Mouse (Mus musculus): ENCODE data around the gene Dpy19l1. TPM values are rescaled to one million over a fixed set of nuclear protein-coding genes. Genes with fewer than 3 reads are reported as not detected.

Gene Dpy19l1
- polyA plus RNA-seq, 1 experiment from 2014 or later: 15.5 TPM

DNA sequence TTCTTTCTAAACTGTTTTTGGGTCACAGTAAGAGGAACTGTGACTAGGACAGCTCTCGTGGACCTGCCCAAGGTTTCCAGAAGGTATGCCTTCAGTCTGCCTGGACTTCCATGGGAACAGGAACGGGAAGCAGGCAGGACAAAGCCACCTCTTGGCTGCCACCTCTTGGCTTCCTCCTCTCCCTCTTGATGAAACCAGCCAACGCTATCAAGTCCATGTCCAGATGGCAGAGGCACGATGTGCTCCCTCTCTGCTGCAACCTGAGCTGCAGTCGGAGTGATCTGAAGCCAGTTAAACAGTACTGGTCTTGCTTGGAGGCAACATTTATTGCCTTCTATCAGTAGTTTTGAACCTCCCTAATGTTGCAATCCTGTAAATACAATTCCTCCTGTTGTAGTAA, 84.7 kb downstream of the Dpy19l1 start:
- Histone ChIP-seq H3K27ac (no peak overlapping the region), H3K9me3 (no peaks in the 10 kb centered on the region), H3K27me3 (no peaks in the 10 kb centered on the region), H3K4me3 (no peak overlapping the region), H3K4me1 (no peaks in the 10 kb centered on the region), H3K9ac (no peak overlapping the region), H3K4me2 (no peak overlapping the region), H3K36me3 (peaks cover 15% of the 10 kb centered on the region)
- 84% methylated on average over 5 of the region's 5 CpGs for WGBS
- no peak for ATAC-seq (ENCODE audit: borderline replicate concordance, extremely low read depth, low FRiP score, low TSS enrichment)

- H3K4me2 ChIP-seq: no peak overlapping the region
- no peaks in the 10 kb centered on the region for H3K9me3 ChIP-seq
- H3K27me3 ChIP-seq: no peaks in the 10 kb centered on the region
- H3K4me3 ChIP-seq: no peak overlapping the region
- 0 out of 2 replicates have a peak, but pooled peaks cover 5% of the 10 kb centered on the region for H3K36me3 ChIP-seq
- no peaks in the 10 kb centered on the region for H3K4me1 ChIP-seq
- 92% methylated on average over 8 of the region's 8 CpGs for WGBS
- H3K27ac ChIP-seq: no peak overlapping the region
- H3K9ac ChIP-seq: no peak overlapping the region
- no peak for ATAC-seq (ENCODE audit: borderline replicate concordance, extremely low read depth, low FRiP score, low TSS enrichment)
These were observed 91.5 kb downstream of the Dpy19l1 start for GRCm38 (mm10) chr9:24411483-24411882.

DNA sequence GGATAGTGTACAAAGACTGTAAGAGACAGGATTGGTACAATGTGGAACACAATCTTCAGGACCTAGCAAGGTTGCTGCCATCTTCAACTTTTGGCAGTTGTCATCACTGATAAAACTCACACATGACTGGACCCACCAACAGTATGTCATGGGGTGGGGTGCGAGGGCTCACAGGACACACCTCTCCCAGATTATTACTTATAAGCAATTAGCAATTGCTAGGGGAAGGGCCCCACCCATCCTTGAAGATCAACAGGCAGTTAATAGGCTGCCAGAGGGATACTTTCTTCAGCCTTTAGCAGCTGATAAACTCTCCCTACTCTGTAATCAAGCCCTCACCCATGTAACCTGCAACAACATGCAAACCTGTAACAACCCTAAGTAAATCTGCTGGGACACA, 92.5 kb downstream of the Dpy19l1 start:
- WGBS: 85% methylated on average over 1 of the region's 1 CpGs
- H3K9ac ChIP-seq: no peak overlapping the region
- H3K9me3 ChIP-seq: no peaks in the 10 kb centered on the region
- no peaks in the 10 kb centered on the region for H3K4me1 ChIP-seq
- no peak overlapping the region for H3K4me2 ChIP-seq
- 0 out of 2 replicates have a peak, but pooled peaks cover 5% of the 10 kb centered on the region for H3K36me3 ChIP-seq
- H3K27me3 ChIP-seq: no peaks in the 10 kb centered on the region
- ATAC-seq (ENCODE audit: borderline replicate concordance, extremely low read depth, low FRiP score, low TSS enrichment): no peak
- no peak overlapping the region for H3K27ac ChIP-seq
- H3K4me3 ChIP-seq: no peak overlapping the region

GRCm38 (mm10) chr9:24407992-24408391, 94.9 kb downstream of the Dpy19l1 start:
- 76% methylated on average over 3 of the region's 3 CpGs for WGBS
- no peaks in the 10 kb centered on the region for H3K36me3 ChIP-seq
- H3K4me3 ChIP-seq: no peak overlapping the region
- H3K4me1 ChIP-seq: no peaks in the 10 kb centered on the region
- no peaks in the 10 kb centered on the region for H3K9me3 ChIP-seq
- H3K4me2 ChIP-seq: no peak overlapping the region
- no peak for ATAC-seq (ENCODE audit: borderline replicate concordance, extremely low read depth, low FRiP score, low TSS enrichment)
- no peak overlapping the region for H3K9ac ChIP-seq
- no peaks in the 10 kb centered on the region for H3K27me3 ChIP-seq
- no peak overlapping the region for H3K27ac ChIP-seq

- Histone ChIP-seq H3K36me3 (no peaks in the 10 kb centered on the region), H3K9ac (no peak overlapping the region), H3K27me3 (no peaks in the 10 kb centered on the region), H3K4me2 (no peak overlapping the region), H3K9me3 (no peaks in the 10 kb centered on the region), H3K27ac (no peak overlapping the region), H3K4me1 (no peaks in the 10 kb centered on the region), H3K4me3 (no peak overlapping the region)
- ATAC-seq (ENCODE audit: borderline replicate concordance, extremely low read depth, low FRiP score, low TSS enrichment): no peak
- WGBS: 68% methylated on average over 3 of the region's 3 CpGs
These were observed 108.8 kb downstream of the Dpy19l1 start for GRCm38 (mm10) chr9:24394146-24394545.

GRCm38 (mm10) chr9:24390807-24391370, 112.1 kb downstream of the Dpy19l1 start:
- no peak overlapping the region for H3K27ac ChIP-seq
- no peaks in the 10 kb centered on the region for H3K9me3 ChIP-seq
- no peak overlapping the region for H3K4me3 ChIP-seq
- 80% methylated on average over 8 of the region's 8 CpGs for WGBS
- no peaks in the 10 kb centered on the region for H3K4me1 ChIP-seq
- ATAC-seq (ENCODE audit: borderline replicate concordance, extremely low read depth, low FRiP score, low TSS enrichment): no peak
- H3K9ac ChIP-seq: no peak overlapping the region
- H3K27me3 ChIP-seq: no peaks in the 10 kb centered on the region
- no peak overlapping the region for H3K4me2 ChIP-seq
- no peaks in the 10 kb centered on the region for H3K36me3 ChIP-seq

GRCm38 (mm10) chr9:24387230-24387629, 115.7 kb downstream of the Dpy19l1 start:
- no peak for ATAC-seq (ENCODE audit: borderline replicate concordance, extremely low read depth, low FRiP score, low TSS enrichment)
- Histone ChIP-seq H3K4me1 (no peaks in the 10 kb centered on the region), H3K9me3 (no peaks in the 10 kb centered on the region), H3K9ac (no peak overlapping the region), H3K4me3 (no peak overlapping the region), H3K27me3 (no peaks in the 10 kb centered on the region), H3K36me3 (no peaks in the 10 kb centered on the region), H3K27ac (no peak overlapping the region), H3K4me2 (no peak overlapping the region)

GRCm38 (mm10) chr9:24379321-24379720, 123.6 kb downstream of the Dpy19l1 start:
- Histone ChIP-seq H3K9ac (no peak overlapping the region), H3K27ac (no peak overlapping the region), H3K27me3 (no peaks in the 10 kb centered on the region), H3K4me2 (no peak overlapping the region), H3K9me3 (no peaks in the 10 kb centered on the region), H3K36me3 (no peaks in the 10 kb centered on the region), H3K4me1 (no peaks in the 10 kb centered on the region), H3K4me3 (no peak overlapping the region)
- ATAC-seq (ENCODE audit: borderline replicate concordance, extremely low read depth, low FRiP score, low TSS enrichment): no peak
- WGBS: 60% methylated on average over 3 of the region's 3 CpGs

- H3K4me1 ChIP-seq: no peaks in the 10 kb centered on the region
- H3K9me3 ChIP-seq: no peaks in the 10 kb centered on the region
- WGBS: 83% methylated on average over 2 of the region's 2 CpGs
- no peak overlapping the region for H3K9ac ChIP-seq
- H3K4me3 ChIP-seq: no peak overlapping the region
- no peak overlapping the region for H3K4me2 ChIP-seq
- no peaks in the 10 kb centered on the region for H3K36me3 ChIP-seq
- H3K27ac ChIP-seq: no peak overlapping the region
- ATAC-seq (ENCODE audit: borderline replicate concordance, extremely low read depth, low FRiP score, low TSS enrichment): no peak
- H3K27me3 ChIP-seq: no peaks in the 10 kb centered on the region
These were observed 124.1 kb downstream of the Dpy19l1 start for GRCm38 (mm10) chr9:24378848-24379247.

Other genes with a start within 250 kb of the Dpy19l1 start
- not detected in 2 replicates for gene Cypt4, start 122.1 kb upstream of the Dpy19l1 start, polyA plus RNA-seq (2015; fragmentation: Nextera tagmentation; extraction: Ambion mirVana)
- 0.06 and 0.14 TPM in 2 replicates for gene Dpy19l2, start 193.2 kb upstream of the Dpy19l1 start, polyA plus RNA-seq (2015; fragmentation: Nextera tagmentation; extraction: Ambion mirVana)